Mouse (Mus musculus) E14TG2a.4 (cell line): ENCODE results near the gene Twf1.
A peak's percentile ranks its signal among the peaks of the same experiment; 100 is the strongest.

ENCODE experiments used
- H3K27me3 ChIP-seq: 2 replicates; pipeline ENCODE4 v1.6.1; 2014; ENCODE audit warnings: low read length, control low read depth; ENCODE audit not compliant: insufficient read depth
- H3K36me3 ChIP-seq: 2 replicates; pipeline ENCODE4 v1.6.1; 2014; ENCODE audit warnings: low read length, control low read depth; ENCODE audit not compliant: insufficient read depth
- H3K4me1 ChIP-seq: replicated peaks from 2 replicates; pipeline ENCODE4 v1.6.1; 2014; ENCODE audit warnings: low read depth, low read length, control low read depth
- H3K4me3 ChIP-seq: replicated peaks from 2 replicates; pipeline ENCODE4 v1.5.1; 2014; ENCODE audit warnings: mild to moderate bottlenecking, low read length
- H3K9me3 ChIP-seq: 2 replicates; pipeline ENCODE4 v1.6.1; 2014; ENCODE audit warnings: low read length, control low read depth
- CTCF ChIP-seq: conservative IDR thresholded peaks from 2 replicates; pipeline ENCODE4 v1.5.1; 2014; ENCODE audit warnings: low read length
- NANOG ChIP-seq: IDR thresholded peaks from 2 replicates; pipeline ENCODE4 v1.6.1; 2014; ENCODE audit warnings: borderline replicate concordance, low read length, mixed read lengths
- POU5F1 ChIP-seq: IDR thresholded peaks from 2 replicates; pipeline ENCODE4 v1.6.1; 2014; ENCODE audit warnings: low read length, borderline replicate concordance

Twf1 gene

GRCm38 (mm10) chr15:94589219-94590075 lies at the start of gene Twf1:
Twf1 (minus strand) TSS chr15:94589889.
- Histone ChIP-seq H3K4me1 (peaks cover 42% of the 10 kb centered on the region), H3K4me3 (peak within 1 kb of the TSS; percentile 96), H3K9me3 (no peaks in the 10 kb centered on the region), H3K27me3 (peaks cover 4% of the 10 kb centered on the region; the same call in 1 of the 2 replicates), H3K36me3 (peaks cover 27% of the 10 kb centered on the region)
- no peak for TF ChIP-seq CTCF
- no peak for TF ChIP-seq NANOG
- TF ChIP-seq POU5F1, result no peak

DNA sequence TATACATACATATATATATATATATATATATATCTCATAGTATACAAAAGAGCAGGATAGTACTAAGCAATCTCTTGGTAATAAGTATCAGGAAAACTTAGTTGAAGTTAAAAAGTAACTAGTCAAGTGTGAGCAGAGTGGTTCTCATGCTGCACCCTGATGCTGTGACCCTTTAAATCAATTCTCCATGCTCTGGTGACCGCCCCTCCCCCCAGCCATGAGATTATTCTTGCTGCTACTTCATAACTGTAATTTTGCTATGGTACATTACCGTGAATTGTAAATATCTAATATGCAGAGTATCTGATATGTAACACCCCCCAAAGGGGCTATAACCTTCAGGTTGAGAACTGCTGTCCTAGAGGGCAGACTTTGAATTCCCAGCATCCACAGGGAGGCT lies 49.4 kb upstream of the Twf1 start:
- TF ChIP-seq CTCF, result no peak
- TF ChIP-seq POU5F1, result no peak
- no peak overlapping the region for H3K4me3 ChIP-seq
- peaks cover 18% of the 10 kb centered on the region for H3K4me1 ChIP-seq
- H3K27me3 ChIP-seq, result no peaks in the 10 kb centered on the region
- no peaks in the 10 kb centered on the region for H3K36me3 ChIP-seq
- H3K9me3 ChIP-seq, result no peaks in the 10 kb centered on the region

- Histone ChIP-seq H3K36me3 (no peaks in the 10 kb centered on the region), H3K9me3 (no peaks in the 10 kb centered on the region), H3K4me1 (peaks cover 18% of the 10 kb centered on the region), H3K4me3 (no peak overlapping the region), H3K27me3 (no peaks in the 10 kb centered on the region)
- TF ChIP-seq NANOG (no peak), POU5F1 (no peak), CTCF (no peak)
These were observed 48.5 kb upstream of the Twf1 start for GRCm38 (mm10) chr15:94638207-94638606.

- H3K4me1 ChIP-seq, result no peaks in the 10 kb centered on the region
- H3K36me3 ChIP-seq, result no peaks in the 10 kb centered on the region
- no peaks in the 10 kb centered on the region for H3K9me3 ChIP-seq
- no peak for TF ChIP-seq POU5F1
- TF ChIP-seq NANOG, result no peak
- H3K4me3 ChIP-seq, result no peak overlapping the region
- H3K27me3 ChIP-seq, result peaks cover 22% of the 10 kb centered on the region
These were observed 44.8 kb upstream of the Twf1 start for GRCm38 (mm10) chr15:94634524-94634923.

GRCm38 (mm10) chr15:94630553-94630952 lies 40.9 kb upstream of the Twf1 start:
- TF ChIP-seq CTCF (no peak), POU5F1 (no peak), NANOG (no peak)
- H3K4me3 ChIP-seq, result no peak overlapping the region
- no peaks in the 10 kb centered on the region for H3K9me3 ChIP-seq
- no peaks in the 10 kb centered on the region for H3K4me1 ChIP-seq
- peaks cover 41% of the 10 kb centered on the region for H3K27me3 ChIP-seq
- no peaks in the 10 kb centered on the region for H3K36me3 ChIP-seq

GRCm38 (mm10) chr15:94628830-94629601 lies 39.3 kb upstream of the Twf1 start, which contains the start of gene Tmem117:
Tmem117 (plus strand) TSS chr15:94629232.
- H3K4me1 ChIP-seq, result no peaks in the 10 kb centered on the region
- H3K4me3 ChIP-seq, result peak within 1 kb of the TSS; percentile 82
- no peaks in the 10 kb centered on the region for H3K36me3 ChIP-seq
- no peaks in the 10 kb centered on the region for H3K9me3 ChIP-seq
- peaks cover 47% of the 10 kb centered on the region for H3K27me3 ChIP-seq
- TF ChIP-seq NANOG (no peak), POU5F1 (no peak), CTCF (no peak)

DNA sequence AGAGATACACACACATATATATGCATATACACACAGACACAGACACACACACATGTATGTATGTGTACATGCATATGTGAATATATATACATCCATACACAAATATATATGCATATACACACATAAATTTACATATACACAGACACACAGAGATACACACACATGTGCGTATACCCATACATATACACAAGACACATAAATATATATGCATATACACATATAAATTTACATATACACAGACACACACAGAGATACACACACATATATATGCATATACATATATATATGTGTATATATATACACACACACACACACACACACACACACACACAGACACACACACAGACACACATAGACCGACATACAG lies 38.8 kb upstream of the Twf1 start:
- peaks cover 47% of the 10 kb centered on the region for H3K27me3 ChIP-seq
- TF ChIP-seq NANOG (no peak), POU5F1 (no peak), CTCF (no peak)

DNA sequence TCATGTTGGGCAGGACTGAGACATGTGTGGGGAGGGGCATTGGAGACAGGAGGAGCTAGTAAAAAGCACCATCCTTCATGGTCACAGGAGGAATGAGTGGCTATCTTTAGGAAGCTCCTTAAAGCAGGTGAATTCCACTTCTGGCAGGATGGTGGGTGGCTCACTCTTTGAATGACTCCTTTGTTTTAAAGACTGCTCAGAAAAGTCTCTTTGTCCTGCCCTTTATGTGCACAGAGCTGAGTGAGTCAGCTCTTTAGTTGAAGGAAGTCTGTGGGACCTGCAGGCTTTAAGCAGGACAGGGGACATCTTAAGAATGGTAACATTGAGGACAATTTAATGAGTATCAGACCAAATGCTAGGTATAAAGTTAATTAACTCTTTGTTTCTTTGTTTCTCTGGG lies 31.2 kb upstream of the Twf1 start:
- peaks cover 9% of the 10 kb centered on the region for H3K27me3 ChIP-seq
- TF ChIP-seq POU5F1 (no peak), CTCF (no peak), NANOG (no peak)
- no peaks in the 10 kb centered on the region for H3K36me3 ChIP-seq
- H3K4me3 ChIP-seq, result no peak overlapping the region
- H3K4me1 ChIP-seq, result peaks cover 14% of the 10 kb centered on the region; the same call in 1 of the 2 replicates
- H3K9me3 ChIP-seq, result no peaks in the 10 kb centered on the region

More for the DNA sequence above, 38.8 kb upstream of the Twf1 start:
- no peaks in the 10 kb centered on the region for H3K36me3 ChIP-seq
- no peaks in the 10 kb centered on the region for H3K9me3 ChIP-seq
- no peaks in the 10 kb centered on the region for H3K4me1 ChIP-seq
- peak overlapping the region; percentile 82 for H3K4me3 ChIP-seq
